Mouse (Mus musculus) kidney, postnatal 0 days (tissue): ENCODE measurements at regions not wholly inside any gene's neighbourhood (a gene's known extent, or its start where the extent isn't known, plus 50 kb on each side); places are given as distances from the start of the nearest gene placed in this dataset.
A peak's percentile ranks its signal among the peaks of the same experiment; 100 is the strongest.

Experiments
- ATAC-seq: fragments of 200-750 bp; cut with Nextera tagmentation; replicated peaks from 2 replicates; pipeline ENCODE4 v1.8.0; 2017; ENCODE audit warnings: low read depth, moderate number of reproducible peaks, moderate TSS enrichment, moderate library complexity; ENCODE audit not compliant: low FRiP score
- DNase-seq: peaks from one replicate; pipeline ENCODE4 v3.0.0-alpha.2; 2016; ENCODE audit warnings: low spot score
- H3K27ac ChIP-seq: fragments of 300-500 bp; sonication (generic); 2 replicates; pipeline ENCODE4 v1.5.1; 2014; ENCODE audit warnings: mild to moderate bottlenecking
- H3K27me3 ChIP-seq: fragments of 300-500 bp; sonication (generic); 2 replicates; pipeline ENCODE4 v1.6.1; 2014; ENCODE audit warnings: low read length, mixed read lengths; ENCODE audit not compliant: insufficient read depth
- H3K36me3 ChIP-seq: fragments of 300-500 bp; sonication (generic); 2 replicates; pipeline ENCODE4 v1.6.1; 2014; ENCODE audit warnings: low read length, mixed read lengths; ENCODE audit not compliant: insufficient read depth
- H3K4me1 ChIP-seq: fragments of 300-500 bp; sonication (generic); replicated peaks from 2 replicates; pipeline ENCODE4 v1.6.1; 2014; ENCODE audit warnings: antibody characterized with exemption, low read length, mixed read lengths; ENCODE audit not compliant: insufficient read depth
- H3K4me2 ChIP-seq: fragments of 300-500 bp; sonication (generic); 2 replicates; pipeline ENCODE4 v1.6.1; 2014; ENCODE audit warnings: mild to moderate bottlenecking, low read length, moderate library complexity, mixed read lengths
- H3K4me3 ChIP-seq: fragments of 300-500 bp; sonication (generic); replicated peaks from 2 replicates; pipeline ENCODE4 v1.5.1; 2014; ENCODE audit warnings: low read depth, low read length
- H3K9ac ChIP-seq: fragments of 300-500 bp; sonication (generic); 2 replicates; pipeline ENCODE4 v1.6.1; 2014; ENCODE audit warnings: low read depth, low read length
- H3K9me3 ChIP-seq: fragments of 300-500 bp; sonication (generic); replicated peaks from 2 replicates; pipeline ENCODE4 v1.6.1; 2016; ENCODE audit warnings: low read length, inconsistent platforms, mixed read lengths
- CTCF ChIP-seq: IDR thresholded peaks from 2 replicates; pipeline ENCODE4 v1.5.1; 2016; ENCODE audit warnings: antibody characterized with exemption, low read depth, mild to moderate bottlenecking, moderate library complexity
- WGBS: fragments of 180-500 bp; shearing (Covaris S2); extraction: QIAGEN DNeasy Blood & Tissue Kit; methylation state at CpG from one replicate; pipeline ENCODE4 v1.1.7; 2014; 5-methylcytosine and 5-hydroxymethylcytosine counted together

GRCm38 (mm10) chr4:27949970-27950717 is 862.8 kb upstream of the Epha7 start:
- Histone ChIP-seq H3K4me3 (no peak overlapping the region), H3K9ac (no peak overlapping the region), H3K27me3 (no peaks in the 10 kb centered on the region), H3K27ac (no peak overlapping the region), H3K4me1 (no peaks in the 10 kb centered on the region), H3K4me2 (no peak overlapping the region), H3K36me3 (no peaks in the 10 kb centered on the region), H3K9me3 (no peaks in the 10 kb centered on the region)
- DNase-seq (no peak), ATAC-seq (no peak)
- WGBS: 78% methylated on average over 8 of the region's 8 CpGs
- no peak for TF ChIP-seq CTCF

- WGBS: 41% methylated on average over 7 of the region's 7 CpGs
- Histone ChIP-seq H3K27ac (no peak overlapping the region), H3K4me2 (no peak overlapping the region), H3K27me3 (no peaks in the 10 kb centered on the region), H3K9me3 (no peaks in the 10 kb centered on the region), H3K36me3 (no peaks in the 10 kb centered on the region), H3K9ac (no peak overlapping the region), H3K4me3 (no peak overlapping the region), H3K4me1 (no peaks in the 10 kb centered on the region)
- TF ChIP-seq CTCF: peak; percentile 66
- DNase-seq (peak; percentile 68), ATAC-seq (no peak)
Observed at GRCm38 (mm10) chr4:27965046-27965681, 847.8 kb upstream of the Epha7 start.

GRCm38 (mm10) chr4:27970569-27970968 is 842.4 kb upstream of the Epha7 start:
- Histone ChIP-seq H3K4me3 (no peak overlapping the region), H3K9ac (no peak overlapping the region), H3K4me2 (no peak overlapping the region), H3K27me3 (no peaks in the 10 kb centered on the region), H3K9me3 (no peaks in the 10 kb centered on the region), H3K4me1 (no peaks in the 10 kb centered on the region), H3K36me3 (no peaks in the 10 kb centered on the region), H3K27ac (no peak overlapping the region)
- no peak for ATAC-seq
- WGBS: 61% methylated on average over 5 of the region's 5 CpGs
- TF ChIP-seq CTCF: no peak
- DNase-seq: no peak

- H3K9me3 ChIP-seq: no peaks in the 10 kb centered on the region
- DNase-seq (no peak), ATAC-seq (no peak)
- H3K36me3 ChIP-seq: no peaks in the 10 kb centered on the region
- H3K9ac ChIP-seq: no peak overlapping the region
- H3K27me3 ChIP-seq: no peaks in the 10 kb centered on the region
- no peaks in the 10 kb centered on the region for H3K4me1 ChIP-seq
- H3K27ac ChIP-seq: no peak overlapping the region
- WGBS: 71% methylated on average over 4 of the region's 4 CpGs
- no peak overlapping the region for H3K4me2 ChIP-seq
- H3K4me3 ChIP-seq: no peak overlapping the region
- no peak for TF ChIP-seq CTCF
Observed at GRCm38 (mm10) chr4:27979210-27979771, 833.6 kb upstream of the Epha7 start.

GRCm38 (mm10) chr4:27979781-27980180 is 833.1 kb upstream of the Epha7 start:
- no peaks in the 10 kb centered on the region for H3K36me3 ChIP-seq
- no peaks in the 10 kb centered on the region for H3K4me1 ChIP-seq
- H3K27me3 ChIP-seq: no peaks in the 10 kb centered on the region
- no peak overlapping the region for H3K4me3 ChIP-seq
- DNase-seq (no peak), ATAC-seq (no peak)
- no peak overlapping the region for H3K27ac ChIP-seq
- WGBS: 90% methylated on average over 10 of the region's 10 CpGs
- TF ChIP-seq CTCF: no peak
- H3K9ac ChIP-seq: no peak overlapping the region
- no peaks in the 10 kb centered on the region for H3K9me3 ChIP-seq
- H3K4me2 ChIP-seq: no peak overlapping the region

GRCm38 (mm10) chr4:27981309-27981708 is 831.6 kb upstream of the Epha7 start:
- no peak overlapping the region for H3K9ac ChIP-seq
- no peak for TF ChIP-seq CTCF
- H3K27me3 ChIP-seq: no peaks in the 10 kb centered on the region
- H3K4me1 ChIP-seq: no peaks in the 10 kb centered on the region
- no peak for ATAC-seq
- H3K9me3 ChIP-seq: no peaks in the 10 kb centered on the region
- H3K27ac ChIP-seq: no peak overlapping the region
- DNase-seq: no peak
- no peak overlapping the region for H3K4me3 ChIP-seq
- H3K4me2 ChIP-seq: no peak overlapping the region
- WGBS: 70% methylated on average over 3 of the region's 3 CpGs
- no peaks in the 10 kb centered on the region for H3K36me3 ChIP-seq
